32 mouse cellular contexts compared by ENCODE assay signal in genomic region chr1:100122410-100122935, GRCm38 (mm10).
"Had no signal": no experiment of that assay in that cellular context is flagged by ENCODE, and none has a peak within 500 bp of the region (broad histone marks: within the 10 kb centered on the region; RNA-seq: fewer than 3 reads in every experiment).

No protein-coding gene starts in this region.

- H3K9me3 ChIP-seq: limb, embryonic 10.5 days; limb, embryonic 12.5 days; limb, embryonic 13.5 days; limb, embryonic 15.5 days; liver, embryonic 12.5 days; liver, embryonic 13.5 days; liver, embryonic 15.5 days; lung, embryonic 15.5 days; megakaryocyte, embryonic 14.5 days; midbrain, embryonic 10.5 days; midbrain, embryonic 12.5 days; midbrain, embryonic 13.5 days; midbrain, embryonic 15.5 days; neural tube, embryonic 12.5 days; neural tube, embryonic 13.5 days had no signal

- H3K9ac ChIP-seq: limb, embryonic 12.5 days; limb, embryonic 13.5 days; limb, embryonic 15.5 days; liver, embryonic 12.5 days; liver, embryonic 13.5 days; liver, embryonic 14.5 days; liver, embryonic 15.5 days; liver, postnatal 0 days; lung, embryonic 14.5 days; lung, embryonic 15.5 days; midbrain, embryonic 12.5 days; midbrain, embryonic 13.5 days; midbrain, embryonic 15.5 days; neural tube, embryonic 12.5 days; neural tube, embryonic 13.5 days had no signal

- DNase-seq: left cerebral cortex, postnatal 4 days; liver; liver, embryonic 13.5 days; liver, postnatal 0 days; lung, adult 18-20 months; lung, adult 2 months; lung, embryonic 14.5 days; lung, postnatal 10 days; lung, postnatal 14 days; lung, postnatal 4 days; midbrain, embryonic 14.5 days had no signal

- H3K4me2 ChIP-seq: limb, embryonic 12.5 days; limb, embryonic 13.5 days; limb, embryonic 15.5 days; liver, embryonic 11.5 days; liver, embryonic 12.5 days; liver, embryonic 13.5 days; liver, embryonic 15.5 days; lung, embryonic 14.5 days; lung, embryonic 15.5 days; midbrain, embryonic 11.5 days; midbrain, embryonic 12.5 days; midbrain, embryonic 13.5 days; midbrain, embryonic 15.5 days; neural tube, embryonic 12.5 days; neural tube, embryonic 13.5 days had no signal

- H3K4me1 ChIP-seq: limb, embryonic 10.5 days; limb, embryonic 12.5 days; limb, embryonic 13.5 days; limb, embryonic 15.5 days; liver, embryonic 12.5 days; liver, embryonic 13.5 days; liver, embryonic 15.5 days; lung, embryonic 15.5 days; megakaryocyte, embryonic 14.5 days; midbrain, embryonic 10.5 days; midbrain, embryonic 12.5 days; midbrain, embryonic 13.5 days; midbrain, embryonic 15.5 days; neural tube, embryonic 12.5 days; neural tube, embryonic 13.5 days had no signal

- H3K27ac ChIP-seq: limb, embryonic 10.5 days; limb, embryonic 12.5 days; limb, embryonic 13.5 days; limb, embryonic 15.5 days; liver, embryonic 12.5 days; liver, embryonic 13.5 days; liver, embryonic 14.5 days; liver, embryonic 15.5 days; lung, embryonic 15.5 days; macrophage; midbrain, embryonic 10.5 days; midbrain, embryonic 12.5 days; midbrain, embryonic 13.5 days; midbrain, embryonic 15.5 days; neural tube, embryonic 12.5 days; neural tube, embryonic 13.5 days had no signal

- H3K36me3 ChIP-seq: limb, embryonic 10.5 days; limb, embryonic 12.5 days; limb, embryonic 13.5 days; limb, embryonic 15.5 days; liver, embryonic 12.5 days; liver, embryonic 13.5 days; liver, embryonic 15.5 days; lung, embryonic 15.5 days; midbrain, embryonic 10.5 days; midbrain, embryonic 12.5 days; midbrain, embryonic 13.5 days; midbrain, embryonic 15.5 days; neural tube, embryonic 12.5 days; neural tube, embryonic 13.5 days had no signal

- ATAC-seq: liver, embryonic 12.5 days; liver, postnatal 0 days; lung, postnatal 0 days; midbrain, embryonic 13.5 days; midbrain, embryonic 15.5 days; midbrain, embryonic 16.5 days had no signal

- H3K27me3 ChIP-seq: limb, embryonic 12.5 days; limb, embryonic 13.5 days; limb, embryonic 15.5 days; liver, embryonic 12.5 days; liver, embryonic 13.5 days; liver, embryonic 15.5 days; lung, embryonic 15.5 days; megakaryocyte, embryonic 14.5 days; midbrain, embryonic 12.5 days; midbrain, embryonic 13.5 days; midbrain, embryonic 15.5 days; neural tube, embryonic 12.5 days; neural tube, embryonic 13.5 days had no signal

- H3K4me3 ChIP-seq: limb, embryonic 10.5 days; limb, embryonic 12.5 days; limb, embryonic 13.5 days; limb, embryonic 15.5 days; liver, embryonic 12.5 days; liver, embryonic 13.5 days; liver, embryonic 15.5 days; lung, embryonic 15.5 days; megakaryocyte, embryonic 14.5 days; midbrain, embryonic 10.5 days; midbrain, embryonic 12.5 days; midbrain, embryonic 13.5 days; midbrain, embryonic 15.5 days; myocyte; neural tube, embryonic 12.5 days; neural tube, embryonic 13.5 days had no signal
